ENCODE assay signal across 16 mouse cellular contexts in genomic region chr16:29830101-29830500, GRCm38 (mm10).
DNase-seq lines count a peak whose midpoint lies in the region; ATAC-seq and TF ChIP-seq lines count a peak whose summit lies in the region.
"Had no signal": no experiment of that assay in that cellular context is flagged by ENCODE, and none has a peak within 500 bp of the region (broad histone marks: within the 10 kb centered on the region; RNA-seq: fewer than 3 reads in every experiment).

No protein-coding gene starts in this region.

- no peaks in the 10 kb centered on the region for H3K36me3 ChIP-seq in forebrain, embryonic 15.5 days
- peaks cover 3% of the 10 kb centered on the region; the same call in 1 of the 2 replicates for H3K36me3 ChIP-seq in forebrain, embryonic 10.5 days (replicated peaks)
- H3K36me3 ChIP-seq in heart, embryonic 16.5 days (ENCODE audit: control insufficient read depth, insufficient read depth), result no peaks in the 10 kb centered on the region
- no peaks in the 10 kb centered on the region for H3K36me3 ChIP-seq in midbrain, postnatal 0 days (ENCODE audit: insufficient read depth, low read length)
- H3K36me3 ChIP-seq: midbrain, embryonic 10.5 days; neural tube, embryonic 13.5 days had no signal

- ATAC-seq in forebrain, embryonic 15.5 days (replicated peaks), result no peak
- no peak for ATAC-seq in heart, embryonic 16.5 days (replicated peaks; ENCODE audit: extremely low read depth, insufficient read depth, low FRiP score)
- ATAC-seq in midbrain, postnatal 0 days (ENCODE audit: low FRiP score), result no peak
- ATAC-seq: hindbrain, embryonic 16.5 days had no signal

- H3K27ac ChIP-seq in forebrain, embryonic 15.5 days (replicated peaks), result peak overlapping the region; percentile 23; the same call in 1 of the 2 replicates
- H3K27ac ChIP-seq in forebrain, embryonic 10.5 days, result no peak overlapping the region
- peak overlapping the region; percentile 55; the same call in 1 of the 2 replicates for H3K27ac ChIP-seq in heart, embryonic 16.5 days (ENCODE audit: low read length)
- no peak overlapping the region for H3K27ac ChIP-seq in cerebellum, adult 2 months (ENCODE audit: insufficient read depth, low read length)
- H3K27ac ChIP-seq in cortical plate, adult 2 months (ENCODE audit: insufficient read depth, low read length), result peak overlapping the region; percentile 57
- no peak overlapping the region for H3K27ac ChIP-seq in midbrain, postnatal 0 days (ENCODE audit: low read depth, low read length)
- H3K27ac ChIP-seq: midbrain, embryonic 10.5 days; neural tube, embryonic 13.5 days had no signal

- H3K4me2 ChIP-seq in forebrain, embryonic 15.5 days (replicated peaks), result no peak overlapping the region
- H3K4me2 ChIP-seq in heart, embryonic 16.5 days (ENCODE audit: low read depth, low read length), result no peak overlapping the region
- H3K4me2 ChIP-seq in midbrain, postnatal 0 days (ENCODE audit: low read depth, low read length, poor library complexity, severe bottlenecking), result no peak overlapping the region
- H3K4me2 ChIP-seq: neural tube, embryonic 13.5 days had no signal

- H3K27me3 ChIP-seq in forebrain, embryonic 15.5 days, result no peaks in the 10 kb centered on the region
- H3K27me3 ChIP-seq in forebrain, embryonic 10.5 days (ENCODE audit: poor library complexity, severe bottlenecking), result peaks cover 7% of the 10 kb centered on the region; the same call in 1 of the 2 replicates
- H3K27me3 ChIP-seq in heart, embryonic 16.5 days (ENCODE audit: control insufficient read depth, insufficient read depth, low read length), result 0 out of 2 replicates have a peak, but pooled peaks cover 2% of the 10 kb centered on the region
- H3K27me3 ChIP-seq in cerebellum, adult 2 months (ENCODE audit: control insufficient read depth, insufficient read depth, low read length), result no peaks in the 10 kb centered on the region
- no peaks in the 10 kb centered on the region for H3K27me3 ChIP-seq in midbrain, postnatal 0 days (ENCODE audit: insufficient read depth, low read length)
- H3K27me3 ChIP-seq: CH12.LX had no signal

- H3K9me3 ChIP-seq in forebrain, embryonic 15.5 days, result no peaks in the 10 kb centered on the region
- H3K9me3 ChIP-seq in forebrain, embryonic 10.5 days, result peaks cover 8% of the 10 kb centered on the region; the same call in 1 of the 2 replicates
- H3K9me3 ChIP-seq in heart, embryonic 16.5 days (replicated peaks; ENCODE audit: control insufficient read depth, low read length), result peaks cover 5% of the 10 kb centered on the region
- no peaks in the 10 kb centered on the region for H3K9me3 ChIP-seq in midbrain, postnatal 0 days (ENCODE audit: low read length)
- H3K9me3 ChIP-seq: neural tube, embryonic 13.5 days had no signal

- H3K4me3 ChIP-seq in forebrain, embryonic 15.5 days, result no peak overlapping the region
- H3K4me3 ChIP-seq in forebrain, embryonic 10.5 days, result no peak overlapping the region
- H3K4me3 ChIP-seq in heart, embryonic 16.5 days (ENCODE audit: low read length), result no peak overlapping the region
- no peak overlapping the region for H3K4me3 ChIP-seq in cerebellum, adult 2 months (replicated peaks; ENCODE audit: insufficient read depth, low read depth, low read length)
- no peak overlapping the region for H3K4me3 ChIP-seq in cortical plate, adult 2 months (ENCODE audit: insufficient read depth, low read length)
- H3K4me3 ChIP-seq in midbrain, postnatal 0 days (ENCODE audit: low read depth, low read length), result no peak overlapping the region
- H3K4me3 ChIP-seq: midbrain, embryonic 10.5 days; neural tube, embryonic 13.5 days had no signal

- TF ChIP-seq CTCF in cerebellum, adult 2 months (IDR thresholded peaks at IDR 0.05; ENCODE audit: borderline replicate concordance, insufficient read depth, low read depth, low read length), result no peak
- TF ChIP-seq CTCF in cortical plate, adult 2 months (IDR thresholded peaks at IDR 0.05; ENCODE audit: extremely low read depth, insufficient read depth, low read length), result no peak
- TF ChIP-seq CTCF in midbrain, postnatal 0 days (IDR thresholded peaks at IDR 0.05), result no peak

- TF ChIP-seq POLR2A in cerebellum, adult 2 months (IDR thresholded peaks at IDR 0.05; ENCODE audit: borderline replicate concordance, insufficient read depth, low read length), result no peak
- TF ChIP-seq POLR2A in cortical plate, adult 2 months (IDR thresholded peaks at IDR 0.05; ENCODE audit: extremely low read depth, insufficient read depth, low read length), result no peak

- H3K9ac ChIP-seq in forebrain, embryonic 15.5 days (replicated peaks), result no peak overlapping the region
- no peak overlapping the region for H3K9ac ChIP-seq in heart, embryonic 16.5 days (ENCODE audit: low read length)
- no peak overlapping the region for H3K9ac ChIP-seq in midbrain, postnatal 0 days (replicated peaks; ENCODE audit: low read length, poor library complexity, severe bottlenecking)
- H3K9ac ChIP-seq: neural tube, embryonic 13.5 days had no signal

- peaks cover 18% of the 10 kb centered on the region for H3K4me1 ChIP-seq in forebrain, embryonic 15.5 days
- peaks cover 44% of the 10 kb centered on the region for H3K4me1 ChIP-seq in forebrain, embryonic 10.5 days
- peaks cover 4% of the 10 kb centered on the region; the same call in 1 of the 2 replicates for H3K4me1 ChIP-seq in heart, embryonic 16.5 days (ENCODE audit: control insufficient read depth, insufficient read depth, low read length)
- peaks cover 15% of the 10 kb centered on the region for H3K4me1 ChIP-seq in cerebellum, adult 2 months (ENCODE audit: control insufficient read depth, insufficient read depth, low read length)
- no peaks in the 10 kb centered on the region for H3K4me1 ChIP-seq in cortical plate, adult 2 months (ENCODE audit: control insufficient read depth, insufficient read depth, low read length)
- no peaks in the 10 kb centered on the region for H3K4me1 ChIP-seq in midbrain, postnatal 0 days (ENCODE audit: insufficient read depth, low read length)

- no peak for DNase-seq in forebrain, embryonic 10.5 days (ENCODE audit: extremely low spot score, low spot score)
- DNase-seq in heart, adult 8-10 months (ENCODE audit: low spot score), result no peak
- peak; percentile 57 to 74 for DNase-seq in cerebellum, adult 2 months
- DNase-seq in midbrain, postnatal 0 days (ENCODE audit: low spot score), result no peak
- DNase-seq in lung, postnatal 14 days, result no peak
- DNase-seq: adrenal gland, adult 2 months; kidney, adult 18-20 months; lung, postnatal 4 days; right cerebral cortex, postnatal 14 days had no signal

Comparison
In these comparisons a context has a peak if more than half of its experiments do, and no peak if none do; other contexts are left out.
1. H3K27ac ChIP-seq: peak in forebrain, embryonic 15.5 days (single experiment), heart, embryonic 16.5 days (single experiment) and cortical plate, adult 2 months (single experiment); none in forebrain, embryonic 10.5 days (single experiment), cerebellum, adult 2 months (single experiment) and midbrain, postnatal 0 days (single experiment).
2. DNase-seq: peak in cerebellum, adult 2 months (2 of 2); none in forebrain, embryonic 10.5 days (single experiment), heart, adult 8-10 months (single experiment), midbrain, postnatal 0 days (single experiment) and lung, postnatal 14 days (single experiment).